Mouse (Mus musculus) cortical plate, adult 2 months (tissue): ENCODE measurements around the gene Fanci. TPM values are rescaled to one million over a fixed set of nuclear protein-coding genes. Genes with fewer than 3 reads are reported as not detected.

Source experiments
- H3K27ac ChIP-seq: fragments of 200-500 bp; 2 replicates; pipeline ENCODE4 v1.5.1; 2012; ENCODE audit warnings: low read length, control low read depth, inconsistent platforms; ENCODE audit not compliant: insufficient read depth
- H3K4me1 ChIP-seq: fragments of 200-500 bp; 2 replicates; pipeline ENCODE4 v1.6.1; 2011; ENCODE audit warnings: low read length; ENCODE audit not compliant: control insufficient read depth, insufficient read depth
- H3K4me3 ChIP-seq: fragments of 200-500 bp; 2 replicates; pipeline ENCODE4 v1.5.1; 2011; ENCODE audit warnings: mild to moderate bottlenecking, low read length, control low read depth; ENCODE audit not compliant: insufficient read depth
- CTCF ChIP-seq: fragments of 200-500 bp; IDR thresholded peaks from 2 replicates; pipeline ENCODE4 v1.5.1; 2011; ENCODE audit warnings: mild to moderate bottlenecking, control low read depth, low read length; ENCODE audit not compliant: insufficient read depth; ENCODE audit errors: extremely low read depth
- POLR2A ChIP-seq: fragments of 200-500 bp; IDR thresholded peaks from 2 replicates; pipeline ENCODE4 v1.6.1; 2011; ENCODE audit warnings: mild to moderate bottlenecking, low read length, control low read depth; ENCODE audit not compliant: insufficient read depth; ENCODE audit errors: extremely low read depth
- polyA plus RNA-seq: library from polyadenylated mRNA; depleted of rRNA; stranded (reverse); fragments of >200 nt; gene quantifications from 2 replicates; pipeline ENCODE4 v1.2.3, GENCODE M21; 2012

Gene Fanci
- polyA plus RNA-seq, 1 experiment, result 0.73 TPM

- Histone ChIP-seq H3K4me1 (peaks cover 31% of the 10 kb centered on the region), H3K4me3 (no peak overlapping the region), H3K27ac (peak overlapping the region; percentile 69)
- no peak for TF ChIP-seq CTCF
- no peak for TF ChIP-seq POLR2A
These were observed 29.5 kb upstream of the Fanci start for GRCm38 (mm10) chr7:79362208-79362607.

- Histone ChIP-seq H3K27ac (peak overlapping the region; percentile 50), H3K4me3 (no peak overlapping the region), H3K4me1 (peaks cover 30% of the 10 kb centered on the region)
- TF ChIP-seq CTCF (no peak), POLR2A (no peak)
These were observed 28.9 kb upstream of the Fanci start for GRCm38 (mm10) chr7:79362830-79363229.

DNA sequence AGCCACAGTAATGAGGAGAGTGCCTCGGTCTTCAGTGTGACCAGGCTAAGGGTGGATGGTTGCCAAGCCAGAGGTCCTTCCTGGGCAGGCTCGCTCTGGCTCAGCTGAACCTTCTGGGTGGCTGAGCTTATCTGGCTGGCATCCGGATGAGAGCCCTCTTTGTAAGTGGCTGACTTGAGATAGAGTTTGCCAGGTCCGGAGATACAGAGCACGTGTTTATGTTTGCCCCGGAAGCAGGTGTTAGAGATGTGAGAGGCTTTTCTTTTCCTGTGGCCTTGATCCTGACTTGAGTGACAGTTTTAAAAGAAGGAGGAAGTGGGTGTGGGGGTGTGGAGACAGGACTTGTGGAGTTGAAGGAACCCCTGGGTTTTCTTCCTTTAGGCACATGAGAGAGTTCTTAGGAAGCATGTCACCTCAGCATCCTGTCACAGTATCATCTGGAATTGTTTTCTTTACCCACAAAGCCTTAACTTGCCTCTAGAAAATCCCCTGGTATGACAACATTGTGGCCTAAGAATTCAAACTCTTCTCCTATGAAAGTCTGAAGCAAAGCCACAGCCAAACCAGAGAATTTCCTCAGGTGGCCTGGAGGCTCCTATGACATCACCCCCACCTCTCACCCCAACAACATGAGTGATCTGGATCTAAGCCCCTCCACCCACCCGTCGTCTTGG is 28.2 kb upstream of the Fanci start:
- no peak for TF ChIP-seq POLR2A
- TF ChIP-seq CTCF, result no peak
- H3K27ac ChIP-seq, result peak overlapping the region; percentile 50; the same call in 1 of the 2 replicates
- peaks cover 26% of the 10 kb centered on the region for H3K4me1 ChIP-seq
- H3K4me3 ChIP-seq, result no peak overlapping the region

GRCm38 (mm10) chr7:79368664-79369063 is 23.1 kb upstream of the Fanci start:
- Histone ChIP-seq H3K27ac (no peak overlapping the region), H3K4me3 (no peak overlapping the region), H3K4me1 (no peaks in the 10 kb centered on the region)
- TF ChIP-seq POLR2A (no peak), CTCF (no peak)

DNA sequence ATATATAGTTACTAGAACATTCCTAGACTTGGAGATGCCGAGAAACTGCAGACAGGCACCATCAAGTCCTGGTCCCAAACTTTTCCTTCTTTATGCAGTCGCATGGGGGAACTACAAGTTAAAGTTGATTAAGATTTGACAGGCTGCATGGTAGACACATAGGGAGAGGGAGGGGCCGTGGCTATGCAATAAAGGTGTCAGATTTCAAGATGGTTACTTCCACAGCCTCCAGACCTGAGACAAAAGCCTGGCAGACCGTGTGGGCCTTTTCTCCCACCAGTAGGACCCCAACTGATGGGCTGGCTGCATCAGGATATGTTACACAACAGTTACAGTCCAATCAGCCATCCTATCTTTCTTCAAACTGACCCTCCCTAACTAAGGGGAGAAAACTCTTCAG is 22.3 kb upstream of the Fanci start:
- Histone ChIP-seq H3K27ac (no peak overlapping the region), H3K4me1 (no peaks in the 10 kb centered on the region), H3K4me3 (no peak overlapping the region)
- TF ChIP-seq POLR2A, result no peak
- no peak for TF ChIP-seq CTCF

GRCm38 (mm10) chr7:79371321-79371879 is 20.3 kb upstream of the Fanci start:
- TF ChIP-seq CTCF (peak; percentile 98), POLR2A (no peak)
- H3K4me1 ChIP-seq, result no peaks in the 10 kb centered on the region
- no peak overlapping the region for H3K4me3 ChIP-seq
- no peak overlapping the region for H3K27ac ChIP-seq

DNA sequence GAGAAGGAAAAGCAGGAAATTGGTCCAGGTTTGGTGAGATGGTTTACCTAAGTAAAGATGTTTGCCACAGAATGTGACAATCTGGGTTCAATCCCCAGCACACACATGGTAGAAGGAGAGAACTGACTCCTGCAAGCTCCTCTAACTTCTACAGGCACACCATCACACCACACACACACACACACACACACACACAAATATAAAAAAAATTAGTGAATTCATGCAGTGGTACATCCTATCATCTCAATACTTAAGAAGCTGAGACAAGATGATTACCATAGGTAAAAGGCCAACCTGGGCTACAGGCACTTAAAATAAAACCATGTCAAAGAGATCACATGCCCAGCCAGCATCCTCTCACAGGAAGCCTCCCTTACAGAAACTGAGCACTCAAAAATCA is 17.7 kb upstream of the Fanci start:
- Histone ChIP-seq H3K4me3 (no peak overlapping the region), H3K27ac (no peak overlapping the region), H3K4me1 (no peaks in the 10 kb centered on the region)
- TF ChIP-seq CTCF (no peak), POLR2A (no peak)

DNA sequence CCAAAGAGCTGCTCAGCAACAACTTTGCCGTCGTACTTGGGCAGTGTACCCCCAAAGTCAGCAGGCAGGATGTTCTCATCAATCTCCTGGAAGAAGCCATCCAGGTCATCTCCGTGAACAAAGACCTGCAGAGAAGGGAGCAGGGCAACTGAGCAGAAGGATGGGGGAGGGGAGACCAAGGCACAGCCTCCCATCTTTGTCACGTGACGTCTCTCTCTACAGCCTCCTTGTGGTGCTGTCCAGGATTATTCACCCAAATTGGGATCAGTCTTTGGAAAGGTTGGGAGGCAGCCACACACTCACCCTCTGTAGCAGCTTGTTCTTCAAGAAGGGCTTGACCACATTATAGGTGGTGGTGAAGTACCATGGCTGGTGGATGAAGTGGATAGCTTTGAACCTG is 16.1 kb upstream of the Fanci start:
- Histone ChIP-seq H3K4me1 (no peaks in the 10 kb centered on the region), H3K27ac (no peak overlapping the region), H3K4me3 (no peak overlapping the region)
- TF ChIP-seq POLR2A (no peak), CTCF (no peak)

DNA sequence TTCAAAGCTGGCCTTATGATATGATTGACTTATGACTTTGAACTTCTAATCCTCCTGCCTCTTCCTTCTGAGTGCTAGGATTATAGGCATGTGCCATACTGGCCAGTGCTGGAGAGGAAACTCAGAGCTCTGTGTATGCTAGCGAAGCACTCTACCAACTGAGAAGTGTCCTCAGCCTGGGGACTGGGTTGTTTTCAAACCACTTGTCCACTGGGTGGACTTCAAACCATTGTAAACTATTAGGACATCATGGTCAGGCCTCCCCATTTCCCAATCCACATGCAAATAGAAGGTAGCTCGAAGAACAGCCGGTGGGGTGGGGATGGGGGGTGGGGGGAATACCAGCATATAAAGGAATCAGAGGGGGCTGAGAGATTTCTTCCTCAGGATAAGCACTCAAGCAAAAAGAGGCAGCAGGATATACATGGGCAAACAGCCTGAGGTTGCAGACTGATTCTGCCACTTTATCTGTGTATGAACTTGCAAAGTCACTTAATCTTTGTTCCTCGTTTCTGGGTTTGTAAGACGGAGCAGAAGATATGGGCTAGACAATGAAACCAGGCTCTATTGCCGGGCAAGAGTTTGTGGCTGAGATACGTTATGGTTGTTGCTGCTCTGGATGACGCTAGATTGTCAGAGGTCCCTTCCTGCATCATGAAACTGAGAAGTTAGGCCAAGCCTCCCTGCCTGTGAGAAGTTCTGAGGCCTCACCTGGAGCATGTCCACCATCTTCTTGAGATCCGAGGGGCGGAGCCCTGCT is 15.0 kb upstream of the Fanci start:
- TF ChIP-seq POLR2A (no peak), CTCF (no peak)
- no peak overlapping the region for H3K27ac ChIP-seq
- no peaks in the 10 kb centered on the region for H3K4me1 ChIP-seq
- H3K4me3 ChIP-seq, result no peak overlapping the region

- H3K4me1 ChIP-seq, result no peaks in the 10 kb centered on the region
- H3K4me3 ChIP-seq, result 0 out of 2 replicates have a peak within 1 kb of the TSS, but pooled peaks have one; percentile 15
- TF ChIP-seq CTCF (no peak), POLR2A (no peak)
- no peak within 1 kb of the TSS for H3K27ac ChIP-seq
These were observed 5.2 kb upstream of the Fanci start, which contains the start of gene Rlbp1 for GRCm38 (mm10) chr7:79386422-79387133. TSS of gene Rlbp1 (minus strand) at chr7:79387048.
